Mouse (Mus musculus) bone marrow macrophage, adult 2 months (primary cell): ENCODE data around the gene Nyap1.
A peak's percentile ranks its signal among the peaks of the same experiment; 100 is the strongest.

Experiments used
- CTCF ChIP-seq: IDR thresholded peaks from 2 replicates; pipeline ENCODE4 v1.5.1; 2012; ENCODE audit warnings: low read depth, mild to moderate bottlenecking, low read length, moderate library complexity
- POLR2A ChIP-seq: IDR thresholded peaks from 2 replicates; pipeline ENCODE4 v1.6.1; 2012; ENCODE audit warnings: mild to moderate bottlenecking, low read depth, low read length, borderline replicate concordance

DNA sequence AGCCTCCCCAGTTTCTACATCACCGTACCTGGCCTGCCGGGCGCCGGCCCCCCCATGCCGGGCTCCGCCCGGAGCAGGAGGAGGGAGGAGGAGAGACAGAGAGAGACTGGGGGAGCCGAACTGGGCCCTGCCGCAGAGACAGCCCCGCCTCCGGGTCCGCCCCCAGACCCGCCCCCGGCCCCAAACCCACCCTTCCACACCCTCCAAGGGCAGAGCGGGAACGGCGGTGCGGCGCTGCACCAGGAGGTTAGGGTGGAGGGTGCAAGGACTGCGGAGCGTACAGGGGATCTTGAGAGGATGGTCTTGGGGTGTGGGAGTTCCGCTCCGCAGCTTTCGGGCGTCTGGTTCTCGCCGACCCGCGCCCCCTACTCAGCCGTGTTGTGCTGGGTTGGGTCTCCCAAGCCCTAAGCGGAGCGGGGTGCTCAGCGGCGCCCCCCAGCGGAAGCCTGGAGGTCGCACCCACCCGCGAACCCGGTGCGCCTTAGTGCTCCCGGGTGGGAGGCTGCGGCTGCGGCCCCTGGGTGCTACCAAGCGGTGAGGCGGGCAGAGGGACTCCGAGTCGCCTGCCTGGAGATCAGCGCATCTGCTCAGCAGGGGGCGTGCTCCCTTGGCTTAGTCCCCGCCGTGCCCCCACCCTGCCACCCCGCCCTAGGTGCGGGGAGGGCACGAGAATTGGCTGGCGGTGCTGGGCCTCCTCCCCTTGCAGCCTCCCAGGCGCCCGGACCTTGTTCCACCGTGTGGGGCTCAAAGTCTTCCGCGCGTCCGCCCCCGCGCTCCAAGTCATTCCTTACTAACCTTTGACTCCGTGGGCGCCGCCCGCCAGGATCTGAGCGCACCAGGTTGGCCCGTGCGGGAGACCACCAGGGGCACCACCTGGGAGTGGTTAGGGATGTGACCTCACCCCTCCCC lies at the start of gene Nyap1:
- TF ChIP-seq POLR2A (no peak), CTCF (peak; percentile 88)
